Mouse (Mus musculus) ES-E14 (cell line): ENCODE results near the gene Gpatch8.

Experiments
- CHD2 ChIP-seq: IDR thresholded peaks from 2 replicates; pipeline ENCODE4 v1.6.1; 2014; ENCODE audit warnings: mild to moderate bottlenecking, low read depth, low read length, inconsistent platforms
- HCFC1 ChIP-seq: IDR thresholded peaks from 2 replicates; pipeline ENCODE4 v1.6.1; 2012; ENCODE audit warnings: low read length, inconsistent platforms, borderline replicate concordance; ENCODE audit not compliant: insufficient read depth
- MAFK ChIP-seq: IDR thresholded peaks from 2 replicates; pipeline ENCODE4 v1.6.1; 2014; ENCODE audit warnings: mild to moderate bottlenecking, low read depth, low read length, inconsistent platforms; ENCODE audit not compliant: insufficient read depth
- ZC3H11A ChIP-seq: IDR thresholded peaks from 2 replicates; pipeline ENCODE4 v1.6.1; 2012; ENCODE audit warnings: low read depth, mild to moderate bottlenecking, inconsistent platforms, low read length, borderline replicate concordance
- ZNF384 ChIP-seq: IDR thresholded peaks from 2 replicates; pipeline ENCODE4 v1.6.1; 2012; ENCODE audit warnings: low read depth, low read length, inconsistent platforms

DNA sequence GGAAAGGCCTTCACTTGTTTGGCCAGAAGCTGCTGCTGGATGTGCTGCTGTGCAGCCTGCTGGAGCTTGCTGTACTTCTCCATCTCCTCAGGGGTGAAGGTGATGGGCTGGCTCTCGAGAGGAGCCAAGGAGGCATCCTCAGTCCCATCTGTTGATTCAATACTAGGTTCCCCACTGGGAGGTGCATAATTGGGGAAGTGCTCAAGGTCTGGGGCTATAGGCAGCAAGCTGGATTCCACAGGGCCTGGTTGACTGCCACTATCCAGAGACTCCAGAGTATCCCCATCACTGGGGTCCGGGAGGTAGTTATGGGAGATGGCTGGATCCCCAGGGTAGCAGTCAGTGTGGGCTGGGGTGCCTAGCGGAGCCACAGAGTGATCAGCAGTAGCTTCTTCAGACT lies 77.5 kb downstream of the Gpatch8 start:
- no peak for TF ChIP-seq MAFK
- no peak for TF ChIP-seq HCFC1
- no peak for TF ChIP-seq ZNF384
- TF ChIP-seq CHD2, result no peak
- no peak for TF ChIP-seq ZC3H11A
